Mouse (Mus musculus) layer of hippocampus, adult 9-10 months (tissue): ENCODE results near the gene Hid1.

Experiments used
- DNase-seq: peaks from one replicate; pipeline ENCODE4 v3.0.0; 2022; ENCODE audit warnings: low spot score

Hid1 gene

GRCm38 (mm10) chr11:115374695-115375425 lies 7.3 kb upstream of the Hid1 start:
- no peak for DNase-seq

GRCm38 (mm10) chr11:115373805-115374694 lies 6.5 kb upstream of the Hid1 start:
- DNase-seq = no peak

GRCm38 (mm10) chr11:115372737-115373136 lies 5.2 kb upstream of the Hid1 start:
- no peak for DNase-seq

GRCm38 (mm10) chr11:115372015-115372414 lies 4.5 kb upstream of the Hid1 start:
- DNase-seq = no peak

- no peak for DNase-seq
Measured at GRCm38 (mm10) chr11:115371354-115371753, 3.8 kb upstream of the Hid1 start.

- no peak for DNase-seq
Measured at GRCm38 (mm10) chr11:115370368-115370767, 2.8 kb upstream of the Hid1 start.

GRCm38 (mm10) chr11:115366706-115367394 lies 706 bp downstream of the Hid1 start:
- DNase-seq = no peak

GRCm38 (mm10) chr11:115366039-115366705 lies 1.4 kb downstream of the Hid1 start:
- no peak for DNase-seq

GRCm38 (mm10) chr11:115364136-115364535 lies 3.4 kb downstream of the Hid1 start:
- DNase-seq = no peak

- no peak for DNase-seq
Measured at GRCm38 (mm10) chr11:115359726-115360125, 7.8 kb downstream of the Hid1 start.

GRCm38 (mm10) chr11:115359293-115359692 lies 8.3 kb downstream of the Hid1 start:
- no peak for DNase-seq

GRCm38 (mm10) chr11:115358468-115358867 lies 9.1 kb downstream of the Hid1 start:
- no peak for DNase-seq

- no peak for DNase-seq
Measured at GRCm38 (mm10) chr11:115354183-115354582, 13.4 kb downstream of the Hid1 start.

- no peak for DNase-seq
Measured at GRCm38 (mm10) chr11:115353375-115353774, 14.2 kb downstream of the Hid1 start.

GRCm38 (mm10) chr11:115349976-115350375 lies 17.6 kb downstream of the Hid1 start:
- DNase-seq = no peak

GRCm38 (mm10) chr11:115348681-115349248 lies 18.8 kb downstream of the Hid1 start:
- DNase-seq = no peak

GRCm38 (mm10) chr11:115345515-115345914 lies 22.0 kb downstream of the Hid1 start:
- no peak for DNase-seq

- no peak for DNase-seq
Measured at GRCm38 (mm10) chr11:115344967-115345366, 22.6 kb downstream of the Hid1 start.

- no peak for DNase-seq
Measured at GRCm38 (mm10) chr11:115341866-115342265, 25.7 kb downstream of the Hid1 start.

GRCm38 (mm10) chr11:115341246-115341645 lies 26.3 kb downstream of the Hid1 start:
- DNase-seq = no peak

GRCm38 (mm10) chr11:115337826-115338225 lies 29.7 kb downstream of the Hid1 start:
- no peak for DNase-seq

- no peak for DNase-seq
Measured at GRCm38 (mm10) chr11:115337350-115337749, 30.2 kb downstream of the Hid1 start.
